Mouse (Mus musculus) G1E (cell line): ENCODE results near the gene Meltf.

Source experiments
- CTCF ChIP-seq: IDR thresholded peaks from 2 replicates; pipeline ENCODE4 v1.5.1; 2012; ENCODE audit warnings: low read depth, low read length, inconsistent platforms, mixed read lengths
- POLR2AphosphoS5 ChIP-seq: IDR thresholded peaks from 2 replicates; pipeline ENCODE4 v1.6.1; 2012; ENCODE audit warnings: low read depth, low read length, inconsistent platforms; ENCODE audit not compliant: insufficient replicate concordance
- TAL1 ChIP-seq: conservative IDR thresholded peaks from 2 replicates; pipeline ENCODE4 v1.6.1; 2012; ENCODE audit warnings: low read depth, low read length, inconsistent platforms, mixed read lengths

GRCm38 (mm10) chr16:31896971-31897774 is 18.6 kb downstream of the Meltf start:
- TF ChIP-seq TAL1 = no peak
- no peak for TF ChIP-seq CTCF
- no peak for TF ChIP-seq POLR2AphosphoS5
